Mouse (Mus musculus) spleen, postnatal 10 days (tissue): ENCODE measurements around the gene Dapl1.
A peak's percentile ranks its signal among the peaks of the same experiment; 100 is the strongest.

Source experiments
- DNase-seq, 2 experiments: peaks; one replicate each; pipeline ENCODE4 v3.0.0; 2021 to 2022; ENCODE audit warnings: low spot score in 2 of 2

Dapl1 gene

DNA sequence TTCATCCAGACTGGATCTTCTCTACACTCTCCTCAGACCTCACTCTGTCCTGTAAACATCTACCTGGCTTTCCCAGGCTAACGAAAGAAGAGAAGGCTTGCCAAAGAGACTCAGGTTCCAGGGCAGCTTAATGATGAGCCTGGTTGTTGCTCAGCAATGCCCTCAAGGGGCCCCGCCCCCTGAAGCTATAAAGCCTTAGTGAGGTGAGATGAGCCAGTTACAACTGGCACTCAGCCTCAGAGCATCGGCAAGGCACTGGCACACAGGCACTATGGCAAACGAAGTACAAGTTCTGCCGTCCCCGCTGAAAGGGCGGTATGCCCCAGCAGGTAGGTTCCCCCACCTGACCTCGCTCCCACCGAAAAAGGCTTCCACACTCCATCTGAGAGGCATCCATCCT is at the start of gene Dapl1:
Gene Dapl1, plus strand, starts transcription at position 216 of the 400 bp plus-strand sequence.
- DNase-seq = peak in 1 of 2 experiments; percentile 35

DNA sequence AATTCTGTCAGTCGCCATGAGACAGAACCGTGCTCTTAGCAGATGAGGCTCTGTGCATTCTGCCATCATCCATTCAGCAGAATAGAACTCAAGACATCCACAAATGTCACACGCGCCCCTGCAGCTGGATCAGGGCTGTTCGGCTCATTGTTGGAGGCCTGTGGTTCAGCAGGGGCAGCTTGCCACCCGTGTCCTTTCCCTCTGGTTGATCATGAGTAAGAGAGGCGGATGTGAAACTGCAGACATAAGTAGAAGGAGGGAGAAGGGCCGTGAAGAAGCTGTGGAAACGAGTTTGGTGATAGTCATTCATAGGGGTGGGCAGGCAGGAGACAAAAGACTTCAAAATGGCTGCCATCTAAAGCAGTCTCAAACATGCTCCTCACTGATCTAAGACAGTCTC is 49.6 kb upstream of the Dapl1 start:
- DNase-seq = no peak

DNA sequence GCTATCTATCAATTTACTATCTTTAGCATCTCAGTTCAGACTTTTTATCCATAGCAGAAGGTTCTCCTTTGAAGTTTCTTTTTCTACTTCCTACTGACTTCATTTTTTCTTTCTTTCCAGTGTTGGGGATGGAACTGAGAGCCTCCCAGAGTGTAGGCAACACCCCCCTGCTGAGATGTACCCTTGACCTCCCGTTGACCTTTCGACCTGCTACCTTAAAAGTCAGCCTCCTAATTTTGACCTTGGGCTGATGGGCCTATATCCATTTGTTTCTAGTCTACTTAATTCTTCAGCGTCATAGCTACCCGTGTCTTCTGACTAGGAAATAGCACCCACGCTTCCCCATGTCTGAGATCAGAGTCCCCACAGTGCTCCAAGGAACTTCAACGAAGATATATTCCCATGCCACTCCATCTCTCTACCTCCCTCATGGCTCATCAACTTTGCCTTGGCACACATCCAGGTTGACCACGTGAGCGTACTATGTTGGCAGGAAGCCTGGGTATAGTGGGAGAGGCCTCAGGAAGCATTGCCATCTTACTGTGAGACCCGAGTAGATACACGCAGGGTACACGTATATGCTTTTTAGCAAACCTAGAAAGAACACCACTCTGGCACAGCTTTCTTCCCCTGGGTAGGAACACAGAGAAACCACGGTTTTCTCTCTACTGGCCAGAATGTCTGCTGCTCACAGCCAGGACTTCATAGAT is 46.6 kb upstream of the Dapl1 start:
- DNase-seq = peak; percentile 6 to 35

DNA sequence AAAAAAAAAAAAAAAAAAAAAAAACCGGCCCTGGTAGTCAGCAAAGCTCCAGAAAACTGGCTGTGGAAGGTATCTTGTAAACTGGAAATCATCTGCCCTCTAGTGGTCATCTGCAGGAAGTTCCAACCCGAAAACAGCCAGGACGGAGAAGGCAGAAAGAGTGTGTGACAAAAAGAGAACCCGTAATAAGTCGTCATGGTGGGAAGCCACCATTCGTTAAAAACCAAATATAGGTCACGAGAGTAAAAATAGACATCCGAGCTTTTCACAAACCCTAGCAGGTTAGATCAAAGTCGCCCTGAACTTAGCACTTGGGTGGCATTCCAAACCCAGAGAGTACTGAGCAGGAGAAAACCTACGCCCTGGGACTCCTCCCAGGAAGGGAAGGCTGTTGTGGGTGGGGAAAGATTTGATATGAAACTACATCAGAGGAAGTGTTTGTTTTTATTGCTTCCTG is 45.9 kb upstream of the Dapl1 start:
- peak; percentile 8 to 34 for DNase-seq

DNA sequence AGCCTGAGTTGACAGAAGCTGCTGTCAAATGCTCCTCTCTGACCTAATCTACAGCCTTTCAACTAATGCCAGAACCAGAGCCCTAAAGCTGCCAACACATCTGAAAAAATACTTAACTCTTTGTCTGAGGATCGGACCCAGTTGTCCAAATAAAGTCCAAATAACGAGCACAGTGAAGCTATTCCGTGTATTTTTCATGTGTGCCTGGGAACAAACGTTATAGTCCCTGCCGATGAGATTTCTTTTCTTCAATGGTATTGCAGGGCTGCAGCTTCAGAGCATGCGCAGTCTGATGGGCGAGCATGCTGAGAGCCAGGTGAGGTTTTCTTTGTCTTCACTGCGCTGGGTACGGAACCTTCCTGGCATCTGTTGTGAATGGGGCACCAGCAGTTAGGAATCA is 44.6 kb upstream of the Dapl1 start:
- no peak for DNase-seq

DNA sequence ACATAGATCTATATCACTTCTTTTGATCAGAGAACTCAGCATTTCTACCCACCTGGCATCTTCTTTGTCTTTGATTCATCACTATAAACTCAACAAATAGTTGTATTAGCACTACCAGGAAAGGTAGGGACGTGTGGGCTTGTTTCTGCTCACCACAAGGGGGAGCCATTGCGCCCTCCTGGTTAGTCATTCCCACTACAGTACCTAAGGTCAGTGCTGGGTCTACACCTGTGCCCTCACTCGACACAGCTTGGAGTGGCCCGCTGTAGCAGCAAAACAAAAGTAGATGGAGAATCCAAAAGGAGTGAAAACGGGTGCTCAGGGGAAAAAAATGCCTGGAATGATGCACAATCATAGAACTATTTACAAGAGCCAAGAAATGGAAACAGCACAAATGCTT is 44.0 kb upstream of the Dapl1 start:
- DNase-seq = peak; percentile 25 to 73

DNA sequence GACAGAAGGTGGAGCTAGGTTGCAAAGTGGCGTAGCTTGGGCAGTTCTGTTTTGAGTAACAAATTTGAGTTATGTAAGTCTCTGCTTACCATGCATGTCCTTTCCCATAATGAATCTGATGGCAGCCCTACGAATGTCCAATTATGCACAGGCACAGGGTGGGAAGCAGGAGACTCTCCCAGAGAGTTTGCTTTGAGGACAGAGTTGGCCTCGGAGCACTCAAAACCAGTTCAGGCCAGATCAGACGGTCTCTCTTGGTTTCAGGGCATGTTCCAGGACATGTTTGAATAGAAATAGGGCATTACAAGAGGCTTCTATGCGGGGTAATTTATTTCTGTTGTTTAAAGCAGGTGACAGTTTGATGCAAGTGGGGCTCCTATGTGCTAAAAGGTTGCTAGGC is 42.8 kb upstream of the Dapl1 start:
- DNase-seq = no peak

DNA sequence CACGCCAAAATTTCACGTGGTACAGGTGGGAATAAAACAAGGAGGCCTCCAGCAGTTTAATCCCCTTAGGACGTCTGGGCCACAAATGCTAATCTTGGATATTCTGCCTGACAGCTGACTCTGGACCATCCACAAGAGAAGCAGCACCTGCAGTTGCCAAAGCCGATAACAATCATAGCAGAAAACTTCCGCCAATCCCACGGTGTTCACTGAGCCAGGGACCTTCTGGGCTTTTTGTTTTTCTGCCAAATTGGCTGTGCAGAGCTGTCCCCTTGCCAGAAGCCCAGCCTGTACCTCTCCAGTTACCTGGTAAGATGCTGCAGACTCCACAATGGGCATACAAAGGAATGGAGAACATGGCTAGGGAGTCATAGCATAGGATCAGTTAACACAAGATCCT is 37.8 kb upstream of the Dapl1 start:
- no peak for DNase-seq

DNA sequence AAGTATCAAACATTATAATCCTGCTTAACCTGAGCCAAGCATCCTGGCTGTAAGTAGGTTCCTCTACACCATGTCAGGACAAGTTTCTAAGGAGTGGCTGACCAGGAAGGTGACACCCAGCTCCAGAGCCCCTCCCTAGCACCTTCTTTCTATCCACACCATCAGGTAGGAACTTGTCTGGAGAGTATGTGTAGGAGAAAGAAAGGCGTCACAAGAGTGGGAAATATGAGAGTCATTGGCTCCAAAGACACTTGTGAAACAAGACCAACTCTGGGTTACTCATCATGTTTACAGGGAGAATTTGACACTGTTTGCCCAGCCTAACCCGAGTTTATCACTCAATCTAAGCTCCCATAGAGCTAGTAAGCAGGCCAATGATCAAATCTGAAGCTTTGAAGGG is 36.7 kb upstream of the Dapl1 start:
- no peak for DNase-seq

DNA sequence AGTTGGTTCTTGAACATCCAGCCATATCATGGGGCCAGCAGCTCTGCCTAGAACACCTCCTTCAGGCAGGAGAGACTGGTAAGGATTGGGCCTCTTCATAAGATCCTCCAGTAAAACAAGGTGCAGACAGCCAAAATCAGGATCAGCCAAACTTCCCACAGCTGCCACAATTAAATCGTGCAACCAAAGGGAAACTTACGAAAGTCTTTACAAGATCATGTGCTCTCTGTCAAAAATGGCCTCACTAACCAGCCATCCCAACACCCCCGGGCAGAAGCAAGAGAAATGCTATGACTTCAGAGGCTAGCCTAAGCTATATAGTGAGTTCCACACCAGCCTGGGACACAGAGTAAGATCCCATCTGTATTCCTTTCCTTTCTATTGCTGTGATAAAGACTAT is 35.9 kb upstream of the Dapl1 start:
- DNase-seq = no peak

DNA sequence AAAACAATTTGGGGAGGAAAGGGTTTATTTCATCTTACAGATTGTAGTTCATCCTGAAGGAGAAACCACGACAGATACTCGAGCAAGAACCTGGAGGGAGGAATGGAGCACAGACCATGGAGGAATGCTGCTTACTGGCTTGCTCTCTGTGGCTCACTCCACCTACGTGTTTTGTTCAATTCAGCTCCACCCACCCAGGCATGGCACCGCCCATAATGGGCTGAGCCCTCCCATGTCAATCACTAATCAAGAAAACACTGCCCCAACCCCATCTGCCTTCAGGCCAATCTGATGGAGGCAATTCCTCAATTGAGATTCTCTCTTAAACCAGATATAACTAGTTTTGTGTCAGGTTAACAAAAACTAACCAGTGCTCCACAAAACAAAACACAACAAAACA is 35.5 kb upstream of the Dapl1 start:
- DNase-seq = no peak

DNA sequence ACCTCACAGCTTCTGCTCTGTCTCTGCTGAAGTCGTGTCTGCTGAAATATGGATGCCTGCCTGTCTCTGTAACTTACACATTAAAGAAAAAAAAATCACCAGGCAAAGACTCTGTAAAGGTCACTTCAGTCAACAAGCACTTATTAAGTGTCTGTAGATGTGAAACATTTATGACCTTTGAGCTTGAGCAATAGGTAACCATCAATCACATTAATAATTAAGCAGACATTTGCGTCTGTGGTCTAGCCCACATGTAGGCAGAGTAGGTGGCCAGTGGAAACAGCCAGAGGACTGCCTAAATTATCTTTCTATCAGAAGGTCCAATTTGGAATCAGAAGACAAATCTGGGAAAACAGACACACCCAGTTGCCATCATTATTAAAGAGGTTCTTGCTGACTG is 32.8 kb upstream of the Dapl1 start:
- no peak for DNase-seq

DNA sequence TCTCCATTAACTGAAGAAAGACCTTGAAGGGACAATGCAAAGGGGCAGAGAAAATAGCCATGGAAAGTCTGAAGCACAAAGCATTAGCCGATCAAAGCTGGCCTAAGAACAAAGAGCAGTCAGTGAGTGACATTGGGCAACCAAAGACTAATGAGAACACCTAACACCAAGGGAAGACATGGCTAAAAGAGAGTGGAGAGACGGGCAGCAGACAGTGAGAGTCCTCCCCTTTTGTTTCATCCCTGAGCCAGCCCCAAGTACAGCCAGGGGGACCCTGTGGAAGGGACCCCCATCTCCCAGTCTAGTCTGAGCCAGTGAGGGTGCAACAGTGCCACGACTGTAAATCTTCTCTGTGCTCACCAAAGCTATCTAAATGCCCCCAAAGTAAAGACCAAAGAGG is 32.4 kb upstream of the Dapl1 start:
- no peak for DNase-seq

DNA sequence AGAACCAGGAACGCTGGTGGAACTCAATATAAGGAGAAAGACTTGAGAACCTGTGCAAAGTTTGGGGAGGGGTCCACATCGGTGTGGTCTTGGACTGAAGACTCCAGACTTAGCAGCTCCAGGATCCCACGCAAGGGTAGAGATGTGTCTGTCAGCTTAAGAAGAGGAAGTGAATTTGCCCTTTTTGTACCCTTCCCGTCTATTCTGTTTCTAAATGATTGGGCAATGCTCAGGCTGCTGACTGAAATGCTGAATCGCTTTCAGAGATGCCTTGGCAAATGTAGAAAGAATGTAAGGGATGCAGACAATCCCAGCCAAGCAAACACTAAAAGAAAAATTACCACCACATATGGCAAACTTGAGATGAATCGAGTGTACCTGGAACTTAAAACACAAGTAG is 22.4 kb upstream of the Dapl1 start:
- no peak for DNase-seq

DNA sequence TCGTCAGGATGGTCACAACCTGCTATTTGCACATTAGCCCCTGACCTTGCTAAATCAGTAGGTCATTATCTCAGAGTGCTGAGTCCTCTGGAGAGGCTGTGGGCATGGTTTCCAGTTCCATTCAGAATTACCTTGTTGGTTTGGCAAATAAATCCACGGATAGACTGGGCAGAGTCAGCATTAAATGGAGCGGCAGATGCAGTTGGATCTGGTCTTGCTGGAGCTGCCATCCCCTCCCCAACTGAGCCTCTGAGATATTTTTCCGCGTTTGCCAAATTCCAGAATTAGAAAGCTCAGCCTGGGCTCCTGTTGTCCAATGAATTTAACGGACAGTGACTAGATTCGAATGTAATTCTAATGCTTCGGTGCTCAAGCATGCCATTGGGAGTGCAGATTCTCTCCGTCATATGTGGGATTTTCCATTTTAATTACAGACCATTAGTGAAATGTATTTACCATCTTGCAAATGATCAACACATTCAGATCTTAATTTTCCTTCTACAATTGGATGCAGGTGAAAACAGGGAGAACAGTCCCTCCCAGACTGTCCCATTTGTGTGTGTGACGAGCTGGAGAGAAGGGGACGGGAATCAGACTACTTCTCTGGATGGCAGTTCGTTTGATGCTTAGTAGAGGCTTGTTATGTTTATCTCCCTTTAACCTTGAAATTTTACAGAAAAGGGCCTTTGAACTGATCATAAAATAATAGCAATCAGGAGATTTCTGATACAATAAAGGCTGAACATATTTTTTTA is 20.8 kb upstream of the Dapl1 start:
- no peak for DNase-seq

DNA sequence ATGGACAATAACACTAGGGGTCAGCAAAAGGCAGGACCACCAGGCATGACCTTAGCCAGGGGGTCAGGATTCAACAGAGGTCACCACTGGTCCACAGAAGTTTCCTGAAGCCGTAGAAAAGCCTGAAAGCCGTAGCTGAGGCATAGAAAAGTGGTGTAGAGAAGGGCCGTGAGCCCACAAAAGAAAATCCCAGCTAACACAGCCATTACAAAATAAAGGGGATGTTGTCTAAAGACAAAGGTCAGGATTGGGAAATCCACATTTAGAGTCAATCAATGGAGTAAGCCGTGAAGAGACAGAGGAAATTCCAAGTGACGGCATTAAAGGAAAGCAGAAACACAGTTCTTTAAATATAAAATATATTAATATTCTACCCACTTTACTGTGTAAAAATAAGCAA is 18.8 kb upstream of the Dapl1 start:
- no peak for DNase-seq

DNA sequence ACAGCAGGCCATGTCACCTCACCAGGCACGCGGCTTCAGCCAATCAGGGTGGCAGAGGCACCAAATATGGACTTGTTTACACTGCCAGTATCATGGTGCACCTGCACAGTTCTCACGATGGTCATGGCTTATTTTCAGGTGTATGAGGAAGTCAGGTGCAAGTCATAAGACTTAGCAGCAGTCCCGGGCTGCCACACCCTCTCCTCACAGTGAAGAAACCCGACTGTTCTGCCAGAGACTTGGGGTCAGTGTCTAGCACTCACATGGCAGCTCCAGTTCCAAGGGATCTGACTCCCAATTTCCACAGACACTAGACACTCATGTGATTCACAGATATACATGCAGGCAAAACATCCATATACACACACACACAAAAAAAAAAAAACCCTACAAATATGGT is 18.1 kb upstream of the Dapl1 start:
- DNase-seq = no peak

DNA sequence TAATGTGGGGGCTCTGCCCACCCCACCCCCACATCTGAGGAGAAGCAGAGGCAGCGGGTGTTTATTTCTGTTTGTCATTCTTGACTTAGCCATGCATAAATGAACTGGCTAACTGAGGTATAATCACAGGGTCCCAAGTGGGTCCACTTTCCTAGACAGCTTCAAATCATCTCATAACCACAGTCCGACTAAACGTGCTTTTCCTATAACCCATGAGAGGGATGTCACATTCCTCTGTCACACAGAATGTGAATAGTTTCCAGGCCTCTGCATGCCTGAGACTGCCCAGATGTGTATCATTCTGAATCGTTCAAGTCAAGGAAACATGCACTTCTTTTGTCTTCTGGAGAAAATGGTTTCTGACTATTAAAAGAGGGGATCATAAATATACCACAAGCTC is 17.4 kb upstream of the Dapl1 start:
- DNase-seq = no peak

DNA sequence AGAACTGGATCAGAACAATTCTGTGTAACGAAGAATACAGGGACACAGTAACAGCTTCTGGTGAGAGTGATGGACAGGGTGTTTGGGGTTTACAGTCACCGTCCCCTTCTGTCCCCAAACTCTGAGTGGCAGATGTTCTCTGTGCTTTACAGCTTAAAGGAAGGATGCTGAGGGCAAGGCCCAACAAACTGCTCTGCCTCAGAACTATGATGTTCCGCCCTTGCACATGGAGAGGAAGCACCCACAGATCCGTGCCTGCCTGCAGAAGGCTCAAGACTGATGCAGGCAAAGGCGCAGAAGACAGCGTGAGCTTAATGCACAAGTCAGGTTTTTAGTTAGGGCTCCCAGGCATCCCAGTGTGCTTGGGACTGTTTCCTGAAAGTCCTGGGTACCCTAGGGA is 16.5 kb upstream of the Dapl1 start:
- no peak for DNase-seq

DNA sequence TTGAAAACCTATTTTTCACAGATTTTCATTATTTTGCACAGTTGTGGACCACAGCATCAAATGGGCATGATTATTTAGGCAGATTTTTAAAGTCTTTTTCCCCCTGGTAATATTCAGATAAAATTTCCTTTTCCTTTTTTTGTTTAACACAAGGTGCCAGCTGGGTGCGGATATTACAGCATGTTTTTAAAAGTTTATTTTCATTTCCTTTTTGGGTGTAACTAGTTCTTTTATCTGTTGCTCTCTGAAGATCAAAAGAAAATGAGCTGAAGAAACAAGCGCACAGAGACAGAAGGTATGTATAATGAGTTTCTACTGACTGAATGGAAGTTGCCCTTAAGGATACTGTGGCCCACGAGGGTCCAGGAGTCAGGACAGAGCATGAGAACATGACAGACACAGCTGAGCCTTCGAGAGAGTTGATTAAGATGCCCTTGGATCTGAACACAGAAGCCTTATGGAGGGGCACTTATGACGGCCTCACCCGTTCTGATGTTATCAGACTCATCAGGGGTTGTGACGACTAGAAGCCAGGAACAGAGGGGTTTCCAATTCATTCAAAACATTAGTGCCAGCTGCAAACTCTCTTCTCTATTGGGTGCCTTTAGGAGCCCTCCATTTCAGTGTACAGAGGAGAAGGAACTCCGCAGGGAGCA is 14.7 kb upstream of the Dapl1 start:
- DNase-seq = no peak

DNA sequence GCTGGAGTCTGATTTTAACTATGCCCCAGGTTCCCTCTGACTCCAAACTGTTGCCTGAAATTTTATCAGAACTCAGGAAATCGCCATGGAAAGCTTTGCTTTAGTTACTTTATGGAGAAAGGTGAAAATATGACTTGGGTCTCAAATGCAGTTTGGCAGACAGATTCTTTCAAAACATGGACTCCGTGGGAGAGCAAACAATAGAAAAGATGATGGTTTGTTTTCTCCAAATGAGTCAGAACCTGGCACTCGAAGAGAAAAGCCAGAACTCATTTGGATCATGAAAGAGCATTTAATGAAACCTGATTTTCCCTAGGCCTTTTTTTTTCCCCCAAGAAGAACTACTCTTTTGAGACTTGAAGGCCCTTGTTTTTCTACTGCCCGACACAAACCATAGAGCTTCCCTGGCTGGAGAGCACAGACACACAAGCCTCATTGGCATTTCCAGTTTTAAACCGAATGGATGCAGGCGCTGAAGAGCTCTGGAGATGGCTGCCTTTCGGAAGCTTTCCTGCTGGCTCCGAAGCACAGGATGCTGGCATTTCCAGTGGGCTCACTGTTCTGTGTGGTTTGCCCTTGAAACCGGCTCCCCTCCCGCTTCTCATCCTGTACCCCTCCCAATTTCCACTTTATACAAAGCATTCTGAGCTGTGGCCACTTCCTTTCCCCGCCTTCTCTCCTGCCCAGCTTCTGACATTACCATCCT is 14.0 kb upstream of the Dapl1 start:
- DNase-seq = no peak
